ENCODE assay signal across 11 mouse cellular contexts in genomic region chr2:118887440-118887839, GRCm38 (mm10). TPM values are rescaled to one million over a fixed set of nuclear protein-coding genes. Genes with fewer than 3 reads are reported as not detected.
A peak's percentile ranks its signal among the peaks of the same experiment; 100 is the strongest.
DNase-seq lines count a peak whose midpoint lies in the region; ATAC-seq and TF ChIP-seq lines count a peak whose summit lies in the region.
"Had no signal": no experiment of that assay in that cellular context is flagged by ENCODE, and none has a peak within 500 bp of the region (broad histone marks: within the 10 kb centered on the region; RNA-seq: fewer than 3 reads in every experiment).

No protein-coding gene starts in this region.

- no peak for TF ChIP-seq POLR2A in bone marrow, adult 2 months (IDR thresholded peaks at IDR 0.05; ENCODE audit: borderline replicate concordance, control insufficient read depth, low read depth, low read length)

- no peak for ATAC-seq in hindbrain, embryonic 11.5 days (ENCODE audit: low FRiP score)
- ATAC-seq in erythroid progenitor cell, adult 5-6 weeks (replicated peaks; ENCODE audit: low FRiP score, poor library complexity, severe bottlenecking) = peak; percentile 46
- ATAC-seq in liver, embryonic 12.5 days = peak; percentile 68

- H3K27me3 ChIP-seq in hindbrain, embryonic 10.5 days (ENCODE audit: insufficient read depth, poor library complexity, severe bottlenecking) = peaks cover 68% of the 10 kb centered on the region
- 0 out of 2 replicates have a peak, but pooled peaks cover 2% of the 10 kb centered on the region for H3K27me3 ChIP-seq in hindbrain, embryonic 11.5 days (ENCODE audit: control insufficient read depth, insufficient read depth, low read length)
- peaks cover 46% of the 10 kb centered on the region for H3K27me3 ChIP-seq in liver, embryonic 12.5 days (replicated peaks)

- H3K4me1 ChIP-seq in hindbrain, embryonic 10.5 days (replicated peaks) = peaks cover 13% of the 10 kb centered on the region
- H3K4me1 ChIP-seq in hindbrain, embryonic 11.5 days (replicated peaks; ENCODE audit: control insufficient read depth, insufficient read depth, low read length) = 0 out of 2 replicates have a peak, but pooled peaks cover 5% of the 10 kb centered on the region
- peaks cover 4% of the 10 kb centered on the region; the same call in 1 of the 2 replicates for H3K4me1 ChIP-seq in bone marrow, adult 2 months (ENCODE audit: control insufficient read depth, insufficient read depth, low read length)
- peaks cover 52% of the 10 kb centered on the region for H3K4me1 ChIP-seq in liver, embryonic 12.5 days

- H3K9ac ChIP-seq in hindbrain, embryonic 11.5 days (ENCODE audit: low read depth, low read length) = no peak overlapping the region
- peak overlapping the region; percentile 52 for H3K9ac ChIP-seq in liver, embryonic 12.5 days
- H3K9ac ChIP-seq: forebrain, embryonic 12.5 days had no signal

- H3K4me2 ChIP-seq in hindbrain, embryonic 11.5 days (replicated peaks; ENCODE audit: low read depth, low read length) = no peak overlapping the region
- H3K4me2 ChIP-seq in liver, embryonic 12.5 days = peak overlapping the region; percentile 78
- H3K4me2 ChIP-seq: forebrain, embryonic 12.5 days had no signal

- 75% methylated on average over 13 of the region's 13 CpGs for WGBS in hindbrain, embryonic 10.5 days
- WGBS in hindbrain, embryonic 11.5 days = 74% methylated on average over 13 of the region's 13 CpGs
- 65% methylated on average over 13 of the region's 13 CpGs for WGBS in bone marrow, adult 2 months
- WGBS in liver, embryonic 12.5 days (ENCODE audit: insufficient replicate concordance) = 36% methylated on average over 13 of the region's 13 CpGs

- peak overlapping the region; percentile 53; the same call in 1 of the 2 replicates for H3K27ac ChIP-seq in hindbrain, embryonic 10.5 days
- no peak overlapping the region for H3K27ac ChIP-seq in hindbrain, embryonic 11.5 days (ENCODE audit: low read depth, low read length)
- H3K27ac ChIP-seq in bone marrow, adult 2 months (ENCODE audit: control insufficient read depth, insufficient read depth, low read depth, low read length, poor library complexity) = peak overlapping the region; percentile 48
- H3K27ac ChIP-seq in liver, embryonic 12.5 days = peak overlapping the region; percentile 90
- H3K27ac ChIP-seq: forebrain, embryonic 12.5 days had no signal

- no peaks in the 10 kb centered on the region for H3K9me3 ChIP-seq in hindbrain, embryonic 10.5 days
- H3K9me3 ChIP-seq in hindbrain, embryonic 11.5 days (ENCODE audit: control insufficient read depth, low read length) = no peaks in the 10 kb centered on the region
- H3K9me3 ChIP-seq in liver, embryonic 12.5 days (replicated peaks) = no peaks in the 10 kb centered on the region
- H3K9me3 ChIP-seq: forebrain, embryonic 12.5 days had no signal

- no peaks in the 10 kb centered on the region for H3K36me3 ChIP-seq in hindbrain, embryonic 10.5 days
- no peaks in the 10 kb centered on the region for H3K36me3 ChIP-seq in hindbrain, embryonic 11.5 days (ENCODE audit: control insufficient read depth, insufficient read depth, low read length)
- H3K36me3 ChIP-seq in liver, embryonic 12.5 days = no peaks in the 10 kb centered on the region
- H3K36me3 ChIP-seq: forebrain, embryonic 12.5 days had no signal

- H3K4me3 ChIP-seq in hindbrain, embryonic 10.5 days = no peak overlapping the region
- H3K4me3 ChIP-seq in hindbrain, embryonic 11.5 days (ENCODE audit: low read depth, low read length) = no peak overlapping the region
- H3K4me3 ChIP-seq in bone marrow, adult 2 months (replicated peaks; ENCODE audit: control insufficient read depth, low read depth, low read length) = peak overlapping the region; percentile 52
- H3K4me3 ChIP-seq in liver, embryonic 12.5 days = peak overlapping the region; percentile 45
- H3K4me3 ChIP-seq: forebrain, embryonic 12.5 days; myocyte had no signal

- no peak for TF ChIP-seq CTCF in bone marrow, adult 2 months (IDR thresholded peaks at IDR 0.05; ENCODE audit: control insufficient read depth, insufficient read depth, low read length)

- no peak for DNase-seq in hindbrain, embryonic 10.5 days (ENCODE audit: low spot score)
- DNase-seq in hindbrain, embryonic 11.5 days (ENCODE audit: low spot score) = no peak
- no peak for DNase-seq in gastrocnemius, postnatal 25 days
- DNase-seq in cerebellum, adult 11 months = no peak
- DNase-seq: cerebellum, postnatal 25 days; lung, postnatal 10 days had no signal

RNA-seq across cellular contexts. Expression of gene Bahd1, which starts 12.7 kb away (rescaled TPM):
- polyA plus RNA-seq in hindbrain, embryonic 10.5 days (2016; fragmentation: Nextera tagmentation; extraction: Ambion mirVana) = 4.4 TPM in 2 replicates
- polyA plus RNA-seq in hindbrain, embryonic 11.5 days (2014; fragmentation: Nextera tagmentation; extraction: Ambion mirVana) = 2.1 TPM in 2 replicates
- polyA plus RNA-seq in bone marrow, adult 2 months (2011; ENCODE audit: insufficient read depth, insufficient read length, low replicate concordance, missing spikeins) = 6.6 and 8.7 TPM in 2 replicates
- 7.6 and 8.8 TPM in 2 replicates for total RNA-seq in erythroid progenitor cell, adult 5-6 weeks (2015; ENCODE audit: low replicate concordance)
- 14.5 and 15.1 TPM in 2 replicates for total RNA-seq in erythroid progenitor cell, adult 5-6 weeks (2017; ENCODE audit: low replicate concordance)
- polyA plus RNA-seq in liver, embryonic 12.5 days (2016; fragmentation: Nextera tagmentation; extraction: Ambion mirVana) = 5.1 and 5.6 TPM in 2 replicates
- total RNA-seq in gastrocnemius, postnatal 25 days (2021) = 1 to 10 TPM; 4.2 TPM

RNA-seq across cellular contexts. Expression of gene Ivd, which starts 25.7 kb away (rescaled TPM):
- 59.4 and 65.9 TPM in 2 replicates for polyA plus RNA-seq in hindbrain, embryonic 10.5 days (2016; fragmentation: Nextera tagmentation; extraction: Ambion mirVana)
- 42.1 and 45.0 TPM in 2 replicates for polyA plus RNA-seq in hindbrain, embryonic 11.5 days (2014; fragmentation: Nextera tagmentation; extraction: Ambion mirVana)
- 16.0 and 19.9 TPM in 2 replicates for polyA plus RNA-seq in bone marrow, adult 2 months (2011; ENCODE audit: insufficient read depth, insufficient read length, low replicate concordance, missing spikeins)
- total RNA-seq in erythroid progenitor cell, adult 5-6 weeks (2015; ENCODE audit: low replicate concordance) = 5.4 and 6.3 TPM in 2 replicates
- total RNA-seq in erythroid progenitor cell, adult 5-6 weeks (2017; ENCODE audit: low replicate concordance) = 1.9 and 7.3 TPM in 2 replicates
- polyA plus RNA-seq in liver, embryonic 12.5 days (2016; fragmentation: Nextera tagmentation; extraction: Ambion mirVana) = 27.9 and 30.8 TPM in 2 replicates
- 100 to 1,000 TPM; 121 to 136 TPM for total RNA-seq in gastrocnemius, postnatal 25 days (2021)

RNA-seq across cellular contexts. Expression of gene Chst14, which starts 38.9 kb away (rescaled TPM):
- 17.2 and 20.6 TPM in 2 replicates for polyA plus RNA-seq in hindbrain, embryonic 10.5 days (2016; fragmentation: Nextera tagmentation; extraction: Ambion mirVana)
- 19.1 and 22.2 TPM in 2 replicates for polyA plus RNA-seq in hindbrain, embryonic 11.5 days (2014; fragmentation: Nextera tagmentation; extraction: Ambion mirVana)
- polyA plus RNA-seq in bone marrow, adult 2 months (2011; ENCODE audit: insufficient read depth, insufficient read length, low replicate concordance, missing spikeins) = 1.1 and 2.3 TPM in 2 replicates
- total RNA-seq in erythroid progenitor cell, adult 5-6 weeks (2015; ENCODE audit: low replicate concordance) = not detected in 2 replicates
- total RNA-seq in erythroid progenitor cell, adult 5-6 weeks (2017; ENCODE audit: low replicate concordance) = 0.77 TPM in 1 of 2 replicates, not detected in the other
- 8.8 and 9.5 TPM in 2 replicates for polyA plus RNA-seq in liver, embryonic 12.5 days (2016; fragmentation: Nextera tagmentation; extraction: Ambion mirVana)
- 1 to 10 TPM; 2.8 TPM for total RNA-seq in gastrocnemius, postnatal 25 days (2021)

Comparison
In these comparisons a context has a peak if more than half of its experiments do, and no peak if none do; other contexts are left out.
1. H3K4me3 ChIP-seq: peak in bone marrow, adult 2 months (single experiment) and liver, embryonic 12.5 days (single experiment); none in hindbrain, embryonic 10.5 days (single experiment) and hindbrain, embryonic 11.5 days (single experiment).